Mouse (Mus musculus) thymus, adult 2 months (tissue): Measurements from ENCODE around the gene Prickle2. TPM values are rescaled to one million over a fixed set of nuclear protein-coding genes. Genes with fewer than 3 reads are reported as not detected.

ENCODE experiments used
- DNase-seq: peaks from one replicate; pipeline ENCODE4 v3.0.0; 2021
- H3K27ac ChIP-seq: fragments of 200-500 bp; 2 replicates; pipeline ENCODE4 v1.5.1; 2012; ENCODE audit warnings: low read length, control low read depth; ENCODE audit not compliant: control insufficient read depth, insufficient read depth
- H3K27me3 ChIP-seq: fragments of 200-500 bp; 2 replicates; pipeline ENCODE4 v1.6.1; 2012; ENCODE audit warnings: mild to moderate bottlenecking, low read length, moderate library complexity, mixed read lengths; ENCODE audit not compliant: control insufficient read depth, insufficient read depth
- H3K36me3 ChIP-seq: fragments of 200-500 bp; 2 replicates; pipeline ENCODE4 v1.6.1; 2012; ENCODE audit warnings: mild to moderate bottlenecking, low read length, moderate library complexity; ENCODE audit not compliant: control insufficient read depth, insufficient read depth
- H3K4me1 ChIP-seq: fragments of 200-500 bp; replicated peaks from 2 replicates; pipeline ENCODE4 v1.6.1; 2012; ENCODE audit warnings: low read length; ENCODE audit not compliant: control insufficient read depth, insufficient read depth
- H3K4me3 ChIP-seq: fragments of 200-500 bp; 2 replicates; pipeline ENCODE4 v1.5.1; 2012; ENCODE audit warnings: mild to moderate bottlenecking, low read length, control low read depth, moderate library complexity; ENCODE audit not compliant: control insufficient read depth, insufficient read depth
- CTCF ChIP-seq: fragments of 200-500 bp; IDR thresholded peaks from 2 replicates; pipeline ENCODE4 v1.5.1; 2012; ENCODE audit warnings: mild to moderate bottlenecking, control low read depth, low read length, moderate library complexity, borderline replicate concordance; ENCODE audit not compliant: control insufficient read depth, poor library complexity, insufficient read depth; ENCODE audit errors: extremely low read depth
- POLR2A ChIP-seq: fragments of 200-500 bp; IDR thresholded peaks from 2 replicates; pipeline ENCODE4 v1.6.1; 2012; ENCODE audit warnings: mild to moderate bottlenecking, low read length, control low read depth, moderate library complexity; ENCODE audit not compliant: control insufficient read depth, poor library complexity, insufficient read depth; ENCODE audit errors: extremely low read depth
- WGBS: fragments of 180-500 bp; shearing (Covaris S2); methylation state at CpG from one replicate; pipeline ENCODE4 v1.1.7; 2018; 5-methylcytosine and 5-hydroxymethylcytosine counted together
- polyA plus RNA-seq: library from polyadenylated mRNA; depleted of rRNA; stranded (reverse); fragments of >200 nt; gene quantifications from 2 replicates; pipeline ENCODE4 v1.2.3, GENCODE M21; 2012

Gene Prickle2
- polyA plus RNA-seq, 1 experiment: 0.50 TPM

DNA sequence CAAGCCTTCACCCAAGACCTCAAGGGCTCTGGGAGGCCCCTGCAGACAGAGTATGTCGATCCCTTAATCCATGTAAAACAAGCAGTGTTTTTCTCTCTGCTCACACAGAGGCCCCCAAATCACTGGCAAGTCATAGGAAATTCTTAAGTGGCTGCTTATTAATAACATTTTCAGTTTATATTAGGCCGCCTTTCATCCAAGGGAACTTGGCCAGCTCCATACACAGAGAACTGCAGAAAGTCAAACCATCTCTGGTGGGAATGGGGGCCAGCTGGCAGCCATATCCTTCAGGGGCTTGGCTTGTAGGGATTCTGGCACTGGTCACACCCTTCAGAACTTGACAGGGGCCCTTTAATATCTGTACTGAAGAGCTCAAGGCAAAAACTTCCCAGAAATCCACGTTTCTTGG, 237.6 kb downstream of the Prickle2 start:
- H3K4me1 ChIP-seq: no peaks in the 10 kb centered on the region
- no peaks in the 10 kb centered on the region for H3K27me3 ChIP-seq
- no peak for DNase-seq
- H3K36me3 ChIP-seq: no peaks in the 10 kb centered on the region
- no peak overlapping the region for H3K27ac ChIP-seq
- 65% methylated on average over 3 of the region's 3 CpGs for WGBS
- no peak overlapping the region for H3K4me3 ChIP-seq
- TF ChIP-seq CTCF: no peak
- no peak for TF ChIP-seq POLR2A

DNA sequence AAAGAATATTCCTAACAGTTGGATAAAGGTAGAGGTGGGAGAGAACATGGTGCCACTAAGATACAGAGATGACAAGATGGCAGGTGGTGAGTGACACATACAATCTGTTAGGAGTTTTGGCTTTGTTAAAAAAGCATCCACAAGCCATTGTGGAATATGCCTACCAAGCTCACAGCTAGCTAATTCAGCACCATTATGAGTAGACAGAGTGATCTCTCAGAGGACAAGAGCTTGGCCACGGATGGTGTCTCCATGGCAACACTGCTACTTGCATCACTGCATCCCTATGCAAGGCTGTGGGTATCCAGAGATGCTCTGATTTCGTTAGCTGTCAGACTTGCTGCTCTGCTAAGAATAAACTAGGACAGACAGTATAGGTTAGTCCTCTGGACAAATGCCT, 238.6 kb downstream of the Prickle2 start:
- Histone ChIP-seq H3K4me1 (no peaks in the 10 kb centered on the region), H3K36me3 (no peaks in the 10 kb centered on the region), H3K27me3 (no peaks in the 10 kb centered on the region), H3K4me3 (no peak overlapping the region), H3K27ac (no peak overlapping the region)
- no peak for TF ChIP-seq POLR2A
- no peak for TF ChIP-seq CTCF
- WGBS: 80% methylated on average over 2 of the region's 2 CpGs
- no peak for DNase-seq

DNA sequence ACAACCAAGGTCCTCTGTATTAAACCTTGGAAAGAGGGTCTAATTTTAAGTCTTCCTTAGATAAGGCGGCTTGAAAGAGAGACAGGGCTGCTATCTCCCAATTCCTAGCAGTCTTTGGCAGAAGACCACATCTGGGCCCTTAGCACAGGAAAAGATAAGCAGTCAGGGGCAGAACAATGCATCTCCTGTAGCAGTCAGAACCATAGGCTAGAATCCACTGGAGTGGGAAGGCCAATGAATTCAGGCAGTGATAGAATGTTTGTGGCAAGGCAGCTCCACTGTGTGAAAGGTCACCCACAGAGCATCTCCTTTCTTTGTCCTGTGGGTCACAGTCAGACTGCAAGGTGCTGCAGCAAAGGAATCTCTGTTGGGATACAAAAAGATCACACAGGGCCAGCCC, 240.3 kb downstream of the Prickle2 start:
- DNase-seq: no peak
- TF ChIP-seq POLR2A (no peak), CTCF (no peak)
- WGBS: 88% methylated on average over 1 of the region's 1 CpGs
- Histone ChIP-seq H3K36me3 (no peaks in the 10 kb centered on the region), H3K4me1 (no peaks in the 10 kb centered on the region), H3K4me3 (no peak overlapping the region), H3K27me3 (no peaks in the 10 kb centered on the region), H3K27ac (no peak overlapping the region)

DNA sequence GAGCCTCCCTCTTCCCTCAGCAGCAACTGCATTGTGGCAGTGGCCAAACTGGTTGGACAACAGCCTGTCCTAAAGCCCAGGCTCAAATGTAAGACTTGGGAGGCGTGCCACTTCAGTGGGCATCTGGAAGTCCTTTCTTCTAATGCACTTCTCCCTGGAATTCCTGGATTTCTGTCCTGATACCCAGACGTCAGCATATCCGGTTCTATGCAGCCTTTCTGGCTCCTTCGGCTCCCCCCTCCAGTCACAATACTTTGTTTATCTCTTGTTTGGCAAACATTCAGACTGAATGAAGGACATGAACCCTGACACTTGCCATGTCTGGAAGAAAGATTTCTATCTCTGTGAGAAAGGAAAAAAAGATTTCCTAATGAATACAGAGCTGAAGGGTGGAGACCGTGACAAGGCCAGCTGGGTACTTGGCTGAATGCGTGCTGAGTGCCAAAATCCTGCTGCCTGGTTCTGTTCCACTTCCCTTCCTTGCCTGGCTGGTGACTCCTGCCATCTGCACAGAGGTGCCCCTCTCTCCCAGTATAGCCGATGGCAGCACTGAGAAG, 241.1 kb downstream of the Prickle2 start:
- H3K36me3 ChIP-seq: no peaks in the 10 kb centered on the region
- H3K4me3 ChIP-seq: no peak overlapping the region
- no peak overlapping the region for H3K27ac ChIP-seq
- DNase-seq: no peak
- TF ChIP-seq CTCF (no peak), POLR2A (no peak)
- WGBS: 89% methylated on average over 7 of the region's 7 CpGs
- H3K4me1 ChIP-seq: no peaks in the 10 kb centered on the region
- H3K27me3 ChIP-seq: no peaks in the 10 kb centered on the region

DNA sequence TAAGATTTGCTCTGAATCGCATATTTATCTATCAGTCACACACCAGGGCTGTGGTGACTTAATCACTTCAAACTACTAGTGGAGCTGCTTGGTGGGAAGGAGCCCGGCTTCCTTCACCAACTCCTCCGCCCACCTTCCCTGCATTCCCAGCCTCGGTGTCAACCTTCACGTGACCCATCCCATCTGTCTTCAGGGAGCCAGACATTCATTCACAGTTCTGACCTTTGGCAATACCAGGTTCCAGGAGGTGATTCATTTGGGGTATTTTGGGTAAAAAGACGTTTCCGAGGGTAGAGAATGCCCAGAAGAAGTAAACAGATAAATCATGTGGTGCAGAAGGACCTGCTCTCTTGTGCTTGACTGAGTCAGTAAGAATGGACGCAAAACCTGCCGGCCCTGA, 242.2 kb downstream of the Prickle2 start:
- Histone ChIP-seq H3K4me3 (no peak overlapping the region), H3K4me1 (no peaks in the 10 kb centered on the region), H3K27me3 (no peaks in the 10 kb centered on the region), H3K36me3 (no peaks in the 10 kb centered on the region), H3K27ac (no peak overlapping the region)
- TF ChIP-seq POLR2A: no peak
- TF ChIP-seq CTCF: no peak
- 72% methylated on average over 9 of the region's 9 CpGs for WGBS
- DNase-seq: no peak

DNA sequence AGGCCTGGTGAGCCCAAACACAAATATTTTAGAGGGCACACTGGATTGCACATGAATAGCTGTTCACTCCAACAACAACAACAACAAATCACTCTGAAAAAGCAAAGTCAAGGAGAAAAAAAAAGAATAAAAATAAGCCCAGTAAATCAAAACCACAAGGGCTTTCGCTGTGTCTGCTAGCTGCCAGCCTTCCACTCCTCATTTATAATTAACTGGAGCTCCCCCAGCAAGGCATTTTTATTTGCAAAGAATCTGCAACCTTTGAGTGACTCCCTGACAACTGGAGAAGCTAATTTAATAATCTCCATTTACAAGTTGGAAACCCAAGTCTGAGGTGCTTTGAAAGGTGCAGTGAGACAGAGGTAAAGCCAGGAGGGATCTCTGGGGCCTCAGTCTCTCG, 245.2 kb downstream of the Prickle2 start:
- H3K4me1 ChIP-seq: no peaks in the 10 kb centered on the region
- no peaks in the 10 kb centered on the region for H3K36me3 ChIP-seq
- no peak for DNase-seq
- H3K27me3 ChIP-seq: no peaks in the 10 kb centered on the region
- H3K4me3 ChIP-seq: no peak overlapping the region
- WGBS: 90% methylated on average over 2 of the region's 2 CpGs
- TF ChIP-seq CTCF (no peak), POLR2A (no peak)
- H3K27ac ChIP-seq: no peak overlapping the region

DNA sequence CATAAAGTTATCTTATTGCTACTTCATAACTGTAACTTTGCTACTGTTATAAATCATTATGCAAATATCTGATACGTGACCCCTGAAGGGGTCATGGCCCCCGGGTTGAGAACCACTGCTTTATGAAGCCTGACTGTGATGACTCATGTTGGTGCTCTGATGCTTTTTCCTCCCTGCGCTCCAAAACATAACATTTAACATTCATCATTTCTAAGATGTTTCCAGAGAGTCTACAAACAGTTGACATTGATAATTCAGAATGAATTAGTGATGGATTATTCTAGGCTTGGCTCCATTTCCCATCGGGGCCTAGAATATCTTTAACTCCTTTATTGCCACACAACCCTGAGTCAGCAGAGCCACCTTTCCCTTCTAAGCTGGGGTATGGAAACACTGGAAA, 247.9 kb downstream of the Prickle2 start:
- no peaks in the 10 kb centered on the region for H3K4me1 ChIP-seq
- H3K36me3 ChIP-seq: no peaks in the 10 kb centered on the region
- 94% methylated on average over 4 of the region's 4 CpGs for WGBS
- H3K4me3 ChIP-seq: no peak overlapping the region
- no peak for TF ChIP-seq POLR2A
- TF ChIP-seq CTCF: no peak
- DNase-seq: no peak
- no peaks in the 10 kb centered on the region for H3K27me3 ChIP-seq
- no peak overlapping the region for H3K27ac ChIP-seq
